Mouse (Mus musculus) liver, embryonic 15.5 days (tissue): Measurements from ENCODE around the gene Arid5b. TPM values are rescaled to one million over a fixed set of nuclear protein-coding genes. Genes with fewer than 3 reads are reported as not detected.

Experiments
- ATAC-seq: fragments of 200-750 bp; cut with Nextera tagmentation; 2 replicates; pipeline ENCODE4 v1.8.0; 2017; ENCODE audit warnings: moderate number of reproducible peaks, mild to moderate bottlenecking, moderate library complexity; ENCODE audit not compliant: insufficient read depth
- H3K27ac ChIP-seq: fragments of 300-500 bp; sonication (generic); replicated peaks from 2 replicates; pipeline ENCODE4 v1.5.1; 2015; ENCODE audit warnings: mild to moderate bottlenecking, inconsistent platforms
- H3K27me3 ChIP-seq: fragments of 300-500 bp; sonication (generic); 2 replicates; pipeline ENCODE4 v1.6.1; 2015; ENCODE audit warnings: mild to moderate bottlenecking, inconsistent platforms
- H3K36me3 ChIP-seq: fragments of 300-500 bp; sonication (generic); replicated peaks from 2 replicates; pipeline ENCODE4 v1.6.1; 2015; ENCODE audit warnings: moderate library complexity, mild to moderate bottlenecking, inconsistent platforms
- H3K4me1 ChIP-seq: fragments of 300-500 bp; sonication (generic); replicated peaks from 2 replicates; pipeline ENCODE4 v1.6.1; 2015; ENCODE audit warnings: inconsistent platforms
- H3K4me2 ChIP-seq: fragments of 300-500 bp; sonication (generic); 2 replicates; pipeline ENCODE4 v1.6.1; 2015; ENCODE audit warnings: moderate library complexity, mild to moderate bottlenecking, inconsistent platforms
- H3K4me3 ChIP-seq: fragments of 300-500 bp; sonication (generic); replicated peaks from 2 replicates; pipeline ENCODE4 v1.5.1; 2015; ENCODE audit warnings: mild to moderate bottlenecking, inconsistent platforms
- H3K9ac ChIP-seq: fragments of 300-500 bp; sonication (generic); 2 replicates; pipeline ENCODE4 v1.6.1; 2015; ENCODE audit warnings: moderate library complexity, mild to moderate bottlenecking, inconsistent platforms
- H3K9me3 ChIP-seq: fragments of 300-500 bp; sonication (generic); replicated peaks from 2 replicates; pipeline ENCODE4 v1.6.1; 2016; ENCODE audit warnings: inconsistent platforms
- WGBS: fragments of 180-500 bp; shearing (Covaris S2); methylation state at CpG from one replicate; pipeline ENCODE4 v1.1.7; 2015; ENCODE audit warnings: mixed read lengths; ENCODE audit not compliant: insufficient replicate concordance; 5-methylcytosine and 5-hydroxymethylcytosine counted together
- polyA plus RNA-seq: library from polyadenylated mRNA; unstranded; fragments of >200 nt; fragmentation: Nextera tagmentation; extraction: Ambion mirVana; gene quantifications from 2 replicates; pipeline ENCODE4 v1.2.1, GENCODE M21; 2015

Gene Arid5b
- polyA plus RNA-seq, 1 experiment from 2014 or later = 5.8 TPM

DNA sequence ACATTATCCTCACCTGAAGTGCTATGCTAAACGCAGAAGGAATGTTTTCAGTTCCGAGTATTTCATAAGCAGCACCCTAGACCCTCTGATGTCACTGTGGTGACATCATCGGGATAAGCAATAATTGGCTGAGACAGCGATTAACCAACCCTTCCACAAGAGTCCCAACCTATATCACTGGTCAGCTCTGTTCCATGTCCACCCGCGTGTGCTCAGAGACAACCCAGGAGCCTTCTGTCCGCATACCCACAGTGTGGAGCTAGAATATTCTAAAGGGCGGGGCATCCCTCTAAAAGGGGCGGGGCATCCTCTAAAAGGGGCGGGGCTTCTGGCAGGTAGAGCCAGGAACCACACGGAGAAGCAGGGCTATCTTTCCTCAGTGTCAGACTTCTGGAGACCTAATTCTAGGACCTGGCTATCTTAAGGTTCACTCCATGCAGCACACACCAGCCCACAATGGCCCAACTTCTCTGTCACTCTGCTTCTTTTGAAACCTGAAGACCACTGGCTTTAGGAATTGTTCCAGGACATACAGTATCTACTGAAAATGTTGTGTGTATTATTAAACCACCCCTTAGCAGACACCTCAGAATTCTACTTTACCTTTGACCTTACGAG lies 68.4 kb downstream of the Arid5b start:
- Histone ChIP-seq H3K4me2 (no peak overlapping the region), H3K36me3 (no peaks in the 10 kb centered on the region), H3K4me1 (no peaks in the 10 kb centered on the region; the same call in 1 of the 2 replicates), H3K9ac (no peak overlapping the region), H3K4me3 (no peak overlapping the region), H3K9me3 (no peaks in the 10 kb centered on the region), H3K27me3 (no peaks in the 10 kb centered on the region), H3K27ac (0 out of 2 replicates have a peak overlapping the region, but pooled peaks have one; percentile 51)
- 64% methylated on average over 12 of the region's 12 CpGs for WGBS
- ATAC-seq = no peak

DNA sequence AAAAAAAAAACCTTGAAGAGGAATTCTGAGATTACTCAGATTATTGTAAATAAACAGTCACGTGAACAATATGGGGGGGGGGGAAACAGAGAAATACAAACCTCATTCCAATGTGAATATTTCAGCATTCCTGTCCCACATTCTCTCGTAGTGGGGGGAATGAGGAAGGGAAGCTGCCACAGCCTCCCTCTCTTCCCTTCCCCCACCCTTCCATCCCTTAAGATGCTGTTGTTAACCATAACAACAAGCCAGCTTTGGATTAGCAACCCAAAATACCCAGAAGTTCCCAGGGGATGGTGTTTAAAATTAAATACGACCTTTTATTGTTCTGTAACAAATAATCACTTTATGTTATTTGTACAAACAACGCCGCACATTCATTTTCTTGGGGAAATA lies 69.9 kb downstream of the Arid5b start:
- H3K4me3 ChIP-seq = no peak overlapping the region
- H3K27me3 ChIP-seq = no peaks in the 10 kb centered on the region
- H3K9ac ChIP-seq = no peak overlapping the region
- H3K9me3 ChIP-seq = no peaks in the 10 kb centered on the region
- H3K4me1 ChIP-seq = no peaks in the 10 kb centered on the region; the same call in 1 of the 2 replicates
- 68% methylated on average over 5 of the region's 5 CpGs for WGBS
- no peak overlapping the region for H3K4me2 ChIP-seq
- H3K27ac ChIP-seq = no peak overlapping the region
- H3K36me3 ChIP-seq = 0 out of 2 replicates have a peak, but pooled peaks cover 6% of the 10 kb centered on the region
- no peak for ATAC-seq

DNA sequence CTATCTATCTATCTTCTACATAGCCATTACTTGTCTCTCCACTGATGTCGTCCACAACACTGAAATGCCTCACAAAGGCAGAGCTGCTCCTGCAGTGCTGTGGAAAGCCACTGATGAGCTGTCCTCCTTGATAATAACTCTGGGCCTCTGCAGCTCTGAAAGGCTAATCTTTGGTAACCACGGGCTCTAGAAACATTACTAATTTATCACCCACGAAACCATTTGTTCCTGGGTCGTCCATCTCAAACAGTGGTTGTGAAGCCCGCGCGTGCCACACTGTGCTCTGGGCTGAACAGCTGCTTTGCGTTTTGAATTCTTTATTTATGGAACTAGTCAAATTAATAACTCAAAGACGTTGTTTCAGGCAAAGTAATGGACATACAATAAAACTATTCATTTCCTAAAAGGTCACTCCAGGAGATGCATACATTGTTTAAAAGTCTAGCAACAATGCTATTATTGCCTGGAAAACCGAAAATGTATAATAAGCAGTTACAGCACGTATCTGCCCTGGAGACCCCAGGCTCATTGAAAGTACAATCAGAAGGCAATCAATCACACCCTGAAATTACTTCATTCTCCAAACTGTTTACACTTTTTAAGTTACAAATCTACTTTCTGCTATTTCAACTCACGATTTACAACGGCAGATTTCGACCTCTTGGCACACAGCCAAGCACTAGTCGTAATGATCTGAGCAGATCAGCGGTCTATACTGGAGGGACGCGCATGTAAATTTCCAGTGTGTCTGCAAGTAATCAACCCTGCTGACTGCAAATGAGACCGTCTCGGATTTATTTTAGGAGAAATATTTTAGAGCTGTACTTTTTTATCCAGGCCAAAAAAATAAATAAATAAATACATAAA lies 70.5 kb downstream of the Arid5b start:
- Histone ChIP-seq H3K4me2 (no peak overlapping the region; the same call in 1 of the 2 replicates), H3K4me3 (no peak overlapping the region)

DNA sequence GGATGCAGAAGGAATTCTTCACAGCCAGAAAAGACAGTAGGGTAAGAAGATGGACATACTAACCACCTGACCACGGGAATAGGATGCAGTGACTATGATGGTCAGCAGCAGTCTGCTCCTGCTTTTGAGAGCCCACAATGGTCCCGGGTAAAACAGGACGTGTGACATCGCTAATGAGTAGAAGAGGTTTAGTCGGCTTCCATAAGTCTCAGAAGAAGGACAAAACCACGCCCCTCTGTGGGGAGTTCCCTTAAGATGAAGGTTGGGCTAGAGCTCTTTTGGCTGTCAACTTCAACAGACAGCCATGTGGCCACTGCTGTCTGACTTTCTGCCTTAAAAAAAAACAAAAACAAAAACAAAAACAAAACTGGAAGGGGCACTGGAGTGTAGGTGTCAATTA lies 74.1 kb downstream of the Arid5b start:
- Histone ChIP-seq H3K36me3 (0 out of 2 replicates have a peak, but pooled peaks cover 6% of the 10 kb centered on the region), H3K4me3 (no peak overlapping the region), H3K9ac (no peak overlapping the region), H3K4me1 (no peaks in the 10 kb centered on the region), H3K4me2 (no peak overlapping the region), H3K27ac (no peak overlapping the region), H3K27me3 (no peaks in the 10 kb centered on the region), H3K9me3 (no peaks in the 10 kb centered on the region)
- 63% methylated on average over 6 of the region's 6 CpGs for WGBS
- ATAC-seq = no peak

More for the DNA sequence above, 70.5 kb downstream of the Arid5b start:
- 58% methylated on average over 20 of the region's 20 CpGs for WGBS
- no peak for ATAC-seq
- Histone ChIP-seq H3K4me1 (no peaks in the 10 kb centered on the region; the same call in 1 of the 2 replicates), H3K9ac (no peak overlapping the region), H3K27me3 (no peaks in the 10 kb centered on the region), H3K36me3 (0 out of 2 replicates have a peak, but pooled peaks cover 6% of the 10 kb centered on the region), H3K9me3 (no peaks in the 10 kb centered on the region), H3K27ac (no peak overlapping the region)

DNA sequence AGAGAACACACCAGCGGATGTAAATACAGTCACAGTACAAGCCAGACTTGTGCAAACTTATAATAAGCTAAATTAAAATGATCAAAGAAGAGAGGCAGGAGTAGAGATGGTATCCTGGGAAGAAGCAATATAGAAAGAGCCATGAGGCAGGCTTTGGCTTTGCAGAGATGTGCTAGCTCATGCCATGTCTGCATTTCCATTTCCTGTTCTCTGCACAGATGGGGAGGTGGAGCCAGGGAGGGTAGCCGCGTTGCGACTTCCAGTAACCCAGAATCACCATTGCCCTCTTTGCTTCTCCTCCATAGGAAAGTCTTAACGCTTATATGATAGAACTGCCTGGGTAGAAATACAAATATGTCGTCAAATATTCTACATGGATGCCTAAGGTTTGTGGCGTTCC lies 74.7 kb downstream of the Arid5b start:
- ATAC-seq = no peak
- H3K9ac ChIP-seq = no peak overlapping the region
- no peak overlapping the region for H3K4me2 ChIP-seq
- 0 out of 2 replicates have a peak, but pooled peaks cover 6% of the 10 kb centered on the region for H3K36me3 ChIP-seq
- no peak overlapping the region for H3K27ac ChIP-seq
- H3K4me1 ChIP-seq = no peaks in the 10 kb centered on the region
- WGBS = 56% methylated on average over 7 of the region's 7 CpGs
- H3K4me3 ChIP-seq = no peak overlapping the region
- H3K27me3 ChIP-seq = no peaks in the 10 kb centered on the region
- no peaks in the 10 kb centered on the region for H3K9me3 ChIP-seq

DNA sequence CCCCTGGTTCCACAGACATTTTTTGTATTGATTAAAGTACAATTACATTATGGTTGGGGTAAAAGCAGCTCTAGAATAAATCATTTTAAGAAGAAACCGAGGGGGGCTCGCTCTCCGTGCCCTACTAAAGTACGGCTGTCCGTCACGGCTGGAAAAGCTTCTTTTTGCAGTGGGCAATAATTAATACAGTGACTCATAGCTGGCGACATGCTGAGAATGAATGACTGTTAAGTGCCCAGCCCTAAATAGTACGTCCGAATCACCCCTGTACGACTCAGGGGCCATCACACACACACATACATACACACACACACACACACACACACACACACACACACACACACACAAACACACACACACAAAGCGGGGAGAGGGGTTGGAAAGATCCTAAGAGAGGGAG lies 75.2 kb downstream of the Arid5b start:
- no peak overlapping the region for H3K4me3 ChIP-seq
- 77% methylated on average over 11 of the region's 11 CpGs for WGBS
- H3K36me3 ChIP-seq = 0 out of 2 replicates have a peak, but pooled peaks cover 6% of the 10 kb centered on the region
- no peak overlapping the region for H3K27ac ChIP-seq
- ATAC-seq = no peak
- H3K27me3 ChIP-seq = no peaks in the 10 kb centered on the region
- H3K9ac ChIP-seq = no peak overlapping the region
- H3K9me3 ChIP-seq = no peaks in the 10 kb centered on the region
- no peak overlapping the region for H3K4me2 ChIP-seq
- no peaks in the 10 kb centered on the region for H3K4me1 ChIP-seq

DNA sequence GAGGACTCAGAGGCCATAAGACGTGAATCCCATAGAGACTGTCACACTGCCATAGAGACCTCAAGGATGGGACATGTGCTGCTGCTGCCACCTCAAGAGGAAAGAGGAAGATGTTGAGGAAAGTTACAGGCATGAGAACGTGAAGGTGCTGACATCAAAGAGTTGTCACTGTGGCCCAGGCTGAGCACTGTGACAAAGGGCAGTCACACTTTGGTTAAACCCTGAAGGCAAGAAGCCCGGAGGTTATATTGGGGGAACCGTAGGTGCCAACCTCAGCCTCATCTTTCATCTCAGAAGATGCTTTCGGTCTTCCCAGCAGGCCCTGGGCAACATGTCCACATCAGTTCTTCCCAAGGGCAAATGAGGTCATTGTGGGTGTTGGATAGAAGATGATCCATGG lies 79.1 kb downstream of the Arid5b start:
- Histone ChIP-seq H3K27me3 (no peaks in the 10 kb centered on the region), H3K9me3 (no peaks in the 10 kb centered on the region), H3K4me3 (no peak overlapping the region), H3K9ac (no peak overlapping the region), H3K27ac (no peak overlapping the region), H3K4me1 (no peaks in the 10 kb centered on the region), H3K4me2 (no peak overlapping the region), H3K36me3 (0 out of 2 replicates have a peak, but pooled peaks cover 6% of the 10 kb centered on the region)
- WGBS = 57% methylated on average over 5 of the region's 5 CpGs
- no peak for ATAC-seq

DNA sequence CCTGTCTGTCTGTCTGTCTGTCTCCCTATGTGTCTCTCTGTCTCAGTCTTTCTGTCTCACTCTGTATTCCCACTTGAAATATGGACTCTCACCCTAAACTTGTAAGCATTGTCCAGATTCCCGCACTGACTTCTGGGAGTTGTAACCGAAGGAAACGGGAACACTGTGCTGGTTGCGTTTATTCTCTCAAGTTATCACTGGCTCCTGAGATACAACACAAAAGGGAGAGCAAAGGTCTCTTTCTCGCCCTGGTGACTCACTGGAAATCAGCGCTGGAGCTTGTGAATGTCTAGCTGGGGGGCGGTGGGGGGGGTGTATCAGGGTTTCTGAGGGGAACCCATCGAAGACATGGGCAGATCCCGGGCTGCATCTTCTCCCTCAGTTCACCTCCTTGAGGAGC lies 82.2 kb downstream of the Arid5b start:
- H3K27me3 ChIP-seq = no peaks in the 10 kb centered on the region
- 67% methylated on average over 9 of the region's 9 CpGs for WGBS
- no peak overlapping the region for H3K9ac ChIP-seq
- H3K4me1 ChIP-seq = 0 out of 2 replicates have a peak, but pooled peaks cover 8% of the 10 kb centered on the region
- no peaks in the 10 kb centered on the region for H3K36me3 ChIP-seq
- H3K4me2 ChIP-seq = no peak overlapping the region
- H3K27ac ChIP-seq = no peak overlapping the region
- H3K9me3 ChIP-seq = no peaks in the 10 kb centered on the region
- no peak for ATAC-seq
- no peak overlapping the region for H3K4me3 ChIP-seq

DNA sequence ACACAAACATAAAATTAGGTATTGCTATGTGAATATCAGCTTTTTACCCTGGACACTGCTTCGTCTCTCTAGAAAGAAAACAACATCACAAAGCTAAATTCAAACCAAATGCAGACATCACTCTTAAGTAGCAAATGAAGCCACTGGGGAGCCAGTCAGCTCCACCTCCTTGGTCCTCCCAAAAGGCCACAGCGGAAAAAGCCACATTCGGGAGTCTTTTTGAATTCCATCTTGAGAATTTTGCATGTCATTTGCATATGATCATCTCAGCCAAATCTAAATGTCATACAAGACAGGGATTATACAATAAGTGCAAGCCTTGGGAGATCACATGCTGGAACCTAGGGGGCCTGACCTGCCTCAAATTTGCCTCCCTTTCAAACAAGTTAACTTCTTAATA lies 85.0 kb downstream of the Arid5b start:
- Histone ChIP-seq H3K9me3 (no peaks in the 10 kb centered on the region), H3K4me1 (0 out of 2 replicates have a peak, but pooled peaks cover 8% of the 10 kb centered on the region), H3K4me2 (no peak overlapping the region), H3K4me3 (no peak overlapping the region), H3K27me3 (no peaks in the 10 kb centered on the region), H3K9ac (no peak overlapping the region), H3K27ac (no peak overlapping the region), H3K36me3 (no peaks in the 10 kb centered on the region)
- 60% methylated on average over 3 of the region's 3 CpGs for WGBS
- no peak for ATAC-seq

DNA sequence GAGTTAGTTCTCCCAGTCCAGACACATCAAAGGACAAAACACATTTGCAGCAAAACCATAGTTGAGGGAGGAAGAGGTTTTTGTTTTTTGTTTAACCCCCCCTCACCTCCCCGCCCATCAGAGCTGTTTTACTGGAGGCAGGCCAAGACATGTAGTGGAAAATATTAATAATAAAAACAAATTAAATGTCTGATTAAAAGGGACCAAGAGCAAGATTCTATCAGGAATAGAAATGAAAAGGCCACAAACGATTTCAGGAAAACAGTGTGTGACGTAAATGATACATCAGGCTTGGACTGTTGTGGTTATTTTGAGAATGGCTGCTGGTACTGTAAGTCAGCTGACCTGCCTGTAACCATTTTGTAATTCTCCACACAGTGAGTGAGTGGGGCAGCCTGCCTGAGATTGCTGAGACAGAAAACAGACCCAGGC lies 85.7 kb downstream of the Arid5b start:
- no peak overlapping the region for H3K4me3 ChIP-seq
- H3K36me3 ChIP-seq = no peaks in the 10 kb centered on the region
- no peaks in the 10 kb centered on the region for H3K27me3 ChIP-seq
- H3K4me1 ChIP-seq = 0 out of 2 replicates have a peak, but pooled peaks cover 8% of the 10 kb centered on the region
- H3K4me2 ChIP-seq = no peak overlapping the region
- ATAC-seq = no peak
- no peak overlapping the region for H3K27ac ChIP-seq
- H3K9ac ChIP-seq = no peak overlapping the region
- 20% methylated on average over 3 of the region's 3 CpGs for WGBS
- no peaks in the 10 kb centered on the region for H3K9me3 ChIP-seq

DNA sequence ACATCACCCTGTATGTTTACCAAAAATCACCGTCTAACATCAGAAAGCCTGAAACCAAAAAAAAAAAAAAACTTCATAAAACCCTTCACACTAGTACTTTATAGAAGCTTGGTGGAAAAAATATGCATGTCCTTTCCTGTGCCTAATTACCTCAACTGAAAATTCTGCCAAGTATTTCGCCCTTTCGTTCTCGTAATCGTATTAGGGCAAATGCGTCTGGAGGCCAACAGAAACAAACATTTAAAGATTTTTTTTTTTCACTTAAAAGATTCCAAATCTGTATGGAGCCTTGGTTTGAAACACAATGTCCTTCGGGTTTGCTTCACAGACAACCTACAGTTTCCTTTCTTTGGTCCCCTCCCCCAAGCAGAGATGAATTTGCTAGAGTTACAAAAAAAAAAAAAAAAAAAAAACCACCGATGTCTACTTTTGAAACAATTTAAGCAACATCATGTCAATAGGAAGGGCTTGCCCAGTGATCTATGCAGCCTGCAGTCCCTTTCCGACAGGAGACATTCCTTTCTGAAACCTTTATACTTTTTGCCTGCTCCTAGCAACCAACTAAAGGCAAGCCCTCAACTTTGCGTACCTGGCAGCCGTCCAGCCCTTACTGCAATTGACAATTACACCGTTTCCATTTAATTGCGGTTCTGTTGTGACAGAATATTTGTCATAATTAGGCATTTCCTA lies 86.7 kb downstream of the Arid5b start:
- 0 out of 2 replicates have a peak, but pooled peaks cover 8% of the 10 kb centered on the region for H3K4me1 ChIP-seq
- ATAC-seq = no peak
- no peak overlapping the region for H3K9ac ChIP-seq
- no peaks in the 10 kb centered on the region for H3K36me3 ChIP-seq
- no peaks in the 10 kb centered on the region for H3K27me3 ChIP-seq
- no peak overlapping the region for H3K4me3 ChIP-seq
- H3K4me2 ChIP-seq = peak overlapping the region; percentile 18; the same call in 1 of the 2 replicates
- H3K27ac ChIP-seq = no peak overlapping the region
- WGBS = 45% methylated on average over 13 of the region's 13 CpGs
- H3K9me3 ChIP-seq = no peaks in the 10 kb centered on the region
